Mouse (Mus musculus) spleen, adult 2 months (tissue): ENCODE measurements around the gene Kif4.

Experiments
- CTCF ChIP-seq: fragments of 200-500 bp; IDR thresholded peaks from 2 replicates; pipeline ENCODE4 v1.5.1; 2011; ENCODE audit warnings: mild to moderate bottlenecking, inconsistent platforms; ENCODE audit not compliant: insufficient read depth, insufficient read length, insufficient replicate concordance; ENCODE audit errors: extremely low read depth
- POLR2A ChIP-seq: fragments of 200-500 bp; IDR thresholded peaks from 2 replicates; pipeline ENCODE4 v1.6.1; 2011; ENCODE audit warnings: low read depth, low read length, inconsistent platforms

DNA sequence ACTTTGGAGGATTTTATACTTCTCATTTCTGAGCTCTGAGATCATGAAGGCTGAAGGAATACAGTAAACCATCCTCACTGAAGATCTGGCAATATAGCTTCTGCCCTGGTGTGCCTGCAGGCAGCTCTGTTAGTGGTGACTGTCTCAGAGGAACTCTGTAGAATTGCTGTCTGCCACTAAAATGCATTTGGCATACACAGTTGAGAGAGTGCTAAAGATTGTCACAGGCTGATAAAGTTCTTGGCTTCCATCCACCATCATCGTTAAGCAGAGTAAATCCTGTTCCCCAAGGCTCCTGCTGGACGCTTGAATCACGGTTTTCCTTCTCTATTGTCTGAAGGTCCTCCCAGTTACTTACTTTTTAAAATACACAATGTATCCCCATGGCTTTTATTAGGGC lies 61.0 kb downstream of the Kif4 start:
- TF ChIP-seq CTCF = no peak
- TF ChIP-seq POLR2A = no peak
